Mouse (Mus musculus): ENCODE results near the gene 5430403G16Rik.
A peak's percentile ranks its signal among the peaks of the same experiment; 100 is the strongest.
"Not testable (repeated sequence)": the region's sequence is repeated elsewhere in the genome, so short reads cannot be mapped to it uniquely, and the experiment has no call there.

5430403G16Rik gene

DNA sequence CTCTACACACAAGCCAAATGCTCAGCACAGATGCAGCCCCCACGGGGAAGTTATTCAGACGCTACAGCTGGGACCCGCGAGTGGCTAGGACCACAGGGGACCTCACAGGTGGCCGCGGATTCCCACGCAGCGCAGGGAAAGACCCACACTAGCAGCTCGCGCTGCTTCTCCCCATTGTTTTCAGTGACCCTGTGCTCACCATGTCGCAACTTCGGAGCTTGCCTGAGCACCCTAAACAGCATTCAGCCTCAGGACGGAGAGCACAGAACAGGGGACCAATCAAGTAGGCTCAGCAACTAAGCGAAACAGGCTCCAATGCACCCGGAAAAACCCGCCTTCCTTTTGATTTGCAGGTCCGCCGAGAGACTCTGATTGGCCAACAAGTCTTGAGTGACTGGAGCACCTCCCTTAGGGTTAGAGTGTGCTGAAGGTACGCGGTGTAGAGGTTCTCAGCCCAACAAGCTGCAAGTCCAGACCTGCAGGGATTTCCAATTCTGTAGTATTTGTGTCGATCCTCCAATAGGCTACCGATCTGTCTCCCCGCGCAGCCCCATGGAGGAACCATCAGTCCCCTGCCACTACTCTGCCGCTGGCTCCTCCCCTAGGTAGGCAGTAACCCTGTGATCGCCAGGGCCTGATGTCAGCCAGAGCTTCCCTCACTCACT is at the start of gene 5430403G16Rik:
TSS of gene 5430403G16Rik (minus strand) at position 505 of the 665 bp plus-strand sequence.
- DNase-seq (ENCODE audit: low spot score in 2 of 2) = peak; percentile 75 to 77

DNA sequence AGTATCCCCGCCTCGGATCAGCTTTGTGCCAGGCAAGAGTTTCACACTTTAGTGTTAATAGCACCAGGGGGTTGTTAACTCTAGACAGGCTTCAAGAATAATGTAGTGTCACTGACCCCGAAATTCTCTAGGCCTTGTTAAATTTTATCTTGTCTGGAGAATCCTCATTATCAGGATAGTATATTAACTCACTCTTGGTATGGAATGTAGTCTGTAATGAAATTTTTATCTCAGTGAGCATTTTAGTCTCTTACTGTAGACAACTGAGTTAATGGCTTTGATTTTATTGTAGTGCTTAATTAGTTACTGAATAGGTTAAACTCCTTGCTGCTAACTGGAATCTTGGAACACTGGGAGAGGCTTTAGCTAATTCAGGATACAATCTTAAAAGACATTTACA is 26.5 kb upstream of the 5430403G16Rik start:
- DNase-seq (ENCODE audit: low spot score in 2 of 2) = not testable (repeated sequence)

DNA sequence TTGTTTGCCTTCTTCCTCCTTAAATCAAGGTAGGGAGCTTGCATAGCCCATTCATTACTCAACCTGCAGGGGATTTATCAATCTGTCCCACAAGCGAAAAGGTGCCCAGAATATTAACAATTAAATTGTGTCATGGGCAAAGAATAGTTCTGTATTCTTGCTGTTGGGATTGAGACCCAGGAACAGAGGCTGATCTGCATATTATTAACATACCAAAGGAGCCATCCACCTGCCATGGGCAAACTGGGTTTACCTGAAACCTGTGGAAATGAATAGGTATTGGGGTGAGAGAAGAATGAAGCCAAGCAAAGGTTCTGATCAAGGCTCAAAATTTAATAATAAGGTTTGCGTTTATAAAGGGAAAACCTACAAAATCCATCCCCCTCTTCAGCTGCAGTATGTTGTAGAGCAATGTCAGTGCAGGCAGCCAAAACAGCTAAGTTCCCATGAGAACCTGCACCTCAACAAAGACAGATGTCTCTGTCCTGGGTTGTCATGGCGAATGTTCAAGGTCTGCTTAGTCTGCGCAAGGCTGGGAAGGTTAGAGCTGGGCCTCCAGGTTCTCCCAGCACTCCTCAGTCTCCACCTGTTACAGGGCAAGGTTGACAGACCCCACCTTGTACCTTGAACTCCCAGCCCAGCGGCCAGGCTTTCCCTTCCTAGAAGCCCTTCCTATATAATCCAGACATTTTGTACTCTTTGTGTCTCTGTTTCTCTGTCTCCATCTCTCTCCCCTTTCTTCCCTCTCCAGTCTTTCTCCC is 544 bp upstream of the 5430403G16Rik start:
- DNase-seq (ENCODE audit: low spot score in 2 of 2) = not testable (repeated sequence)

DNA sequence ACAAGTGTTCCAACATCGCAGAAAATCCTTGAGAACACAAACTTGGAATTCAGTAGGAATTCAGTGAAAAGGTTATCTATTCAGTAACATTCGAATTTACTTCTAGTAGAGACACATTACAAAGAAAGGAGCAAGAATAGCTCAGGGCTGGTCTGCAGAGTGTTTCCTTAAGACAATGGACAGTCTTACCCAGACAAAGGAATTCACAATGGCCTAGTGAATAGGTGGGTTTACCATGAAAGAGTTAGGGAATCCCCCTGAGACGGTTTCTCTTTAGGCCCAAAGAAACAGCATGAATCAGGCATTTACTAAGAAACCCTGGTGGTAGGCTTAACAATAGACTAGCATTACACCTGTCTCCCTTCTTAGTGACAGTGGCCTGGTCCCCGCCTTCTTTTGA is 7.9 kb downstream of the 5430403G16Rik start:
- no peak for DNase-seq (ENCODE audit: low spot score in 2 of 2)
